28 mouse cellular contexts compared by ENCODE assay signal in genomic region chr11:86253342-86253741, GRCm38 (mm10).
"Had no signal": no experiment of that assay in that cellular context is flagged by ENCODE, and none has a peak within 500 bp of the region (broad histone marks: within the 10 kb centered on the region; RNA-seq: fewer than 3 reads in every experiment).

No protein-coding gene starts in this region.

- H3K4me3 ChIP-seq: limb, embryonic 10.5 days; limb, embryonic 12.5 days; limb, embryonic 13.5 days; limb, embryonic 15.5 days; liver, embryonic 12.5 days; liver, embryonic 13.5 days; liver, embryonic 15.5 days; lung, embryonic 15.5 days; megakaryocyte, embryonic 14.5 days; midbrain, embryonic 10.5 days; midbrain, embryonic 12.5 days; midbrain, embryonic 13.5 days; midbrain, embryonic 15.5 days; myocyte; neural tube, embryonic 12.5 days had no signal

- DNase-seq: left cerebral cortex, postnatal 4 days; liver; liver, embryonic 13.5 days; liver, postnatal 0 days; lung, adult 18-20 months; lung, adult 2 months; lung, embryonic 14.5 days; lung, postnatal 10 days; lung, postnatal 14 days; lung, postnatal 36 days; lung, postnatal 4 days; midbrain, embryonic 14.5 days had no signal

- H3K9me3 ChIP-seq: limb, embryonic 10.5 days; limb, embryonic 12.5 days; limb, embryonic 13.5 days; limb, embryonic 15.5 days; liver, embryonic 12.5 days; liver, embryonic 13.5 days; liver, embryonic 15.5 days; lung, embryonic 15.5 days; megakaryocyte, embryonic 14.5 days; midbrain, embryonic 10.5 days; midbrain, embryonic 12.5 days; midbrain, embryonic 13.5 days; midbrain, embryonic 15.5 days; neural tube, embryonic 12.5 days had no signal

- H3K27ac ChIP-seq: limb, embryonic 10.5 days; limb, embryonic 12.5 days; limb, embryonic 13.5 days; limb, embryonic 15.5 days; liver, embryonic 12.5 days; liver, embryonic 13.5 days; liver, embryonic 14.5 days; liver, embryonic 15.5 days; lung, embryonic 15.5 days; macrophage; midbrain, embryonic 10.5 days; midbrain, embryonic 12.5 days; midbrain, embryonic 13.5 days; midbrain, embryonic 15.5 days; neural tube, embryonic 12.5 days had no signal

- H3K9ac ChIP-seq: limb, embryonic 12.5 days; limb, embryonic 13.5 days; limb, embryonic 15.5 days; liver, embryonic 12.5 days; liver, embryonic 13.5 days; liver, embryonic 14.5 days; liver, embryonic 15.5 days; liver, postnatal 0 days; lung, embryonic 14.5 days; lung, embryonic 15.5 days; midbrain, embryonic 12.5 days; midbrain, embryonic 13.5 days; midbrain, embryonic 15.5 days; neural tube, embryonic 12.5 days had no signal

- H3K27me3 ChIP-seq: limb, embryonic 12.5 days; limb, embryonic 13.5 days; limb, embryonic 15.5 days; liver, embryonic 12.5 days; liver, embryonic 13.5 days; liver, embryonic 15.5 days; lung, embryonic 15.5 days; megakaryocyte, embryonic 14.5 days; midbrain, embryonic 12.5 days; midbrain, embryonic 13.5 days; midbrain, embryonic 15.5 days; neural tube, embryonic 12.5 days had no signal
